Mouse (Mus musculus) stomach, postnatal 0 days (tissue): Measurements from ENCODE around the gene Hist1h4a.

Experiments used
- CTCF ChIP-seq: IDR thresholded peaks from 2 replicates; pipeline ENCODE4 v1.5.1; 2016; ENCODE audit warnings: antibody characterized with exemption, low read depth, mild to moderate bottlenecking, moderate library complexity
- EP300 ChIP-seq: optimal IDR thresholded peaks from 2 replicates; pipeline ENCODE3; 2016; ENCODE audit warnings: antibody characterized with exemption

- TF ChIP-seq CTCF: no peak
- TF ChIP-seq EP300: no peak
These were observed 11.4 kb downstream of the Hist1h4a start for GRCm38 (mm10) chr13:23749563-23750121.
